Mouse (Mus musculus) heart, embryonic 16.5 days (tissue): ENCODE measurements around the gene Ctsw. TPM values are rescaled to one million over a fixed set of nuclear protein-coding genes. Genes with fewer than 3 reads are reported as not detected.

Experiments
- ATAC-seq: fragments of 200-750 bp; cut with Nextera tagmentation; replicated peaks from 2 replicates; pipeline ENCODE4 v1.8.0; 2017; ENCODE audit warnings: moderate number of reproducible peaks; ENCODE audit not compliant: insufficient read depth, low FRiP score; ENCODE audit errors: extremely low read depth
- H3K27ac ChIP-seq: fragments of 300-500 bp; sonication (generic); 2 replicates; pipeline ENCODE4 v1.5.1; 2014; ENCODE audit warnings: mild to moderate bottlenecking, low read length, control low read depth, moderate library complexity
- H3K27me3 ChIP-seq: fragments of 300-500 bp; sonication (generic); 2 replicates; pipeline ENCODE4 v1.6.1; 2014; ENCODE audit warnings: low read length, mixed read lengths; ENCODE audit not compliant: control insufficient read depth, insufficient read depth
- H3K36me3 ChIP-seq: fragments of 300-500 bp; sonication (generic); 2 replicates; pipeline ENCODE4 v1.6.1; 2014; ENCODE audit not compliant: control insufficient read depth, insufficient read depth
- H3K4me1 ChIP-seq: fragments of 300-500 bp; sonication (generic); 2 replicates; pipeline ENCODE4 v1.6.1; 2014; ENCODE audit warnings: low read length, mixed read lengths; ENCODE audit not compliant: control insufficient read depth, insufficient read depth
- H3K4me2 ChIP-seq: fragments of 300-500 bp; sonication (generic); 2 replicates; pipeline ENCODE4 v1.6.1; 2014; ENCODE audit warnings: low read depth, mild to moderate bottlenecking, control low read depth, low read length
- H3K4me3 ChIP-seq: fragments of 300-500 bp; sonication (generic); 2 replicates; pipeline ENCODE4 v1.5.1; 2014; ENCODE audit warnings: mild to moderate bottlenecking, control low read depth, low read length
- H3K9ac ChIP-seq: fragments of 300-500 bp; sonication (generic); 2 replicates; pipeline ENCODE4 v1.6.1; 2014; ENCODE audit warnings: low read length, control low read depth
- H3K9me3 ChIP-seq: fragments of 300-500 bp; sonication (generic); replicated peaks from 2 replicates; pipeline ENCODE4 v1.6.1; 2016; ENCODE audit warnings: low read length; ENCODE audit not compliant: control insufficient read depth
- WGBS: fragments of 180-500 bp; shearing (Covaris S2); extraction: QIAGEN DNeasy Blood & Tissue Kit; methylation state at CpG from one replicate; pipeline ENCODE4 v1.1.7; 2014; 5-methylcytosine and 5-hydroxymethylcytosine counted together
- polyA plus RNA-seq: library from polyadenylated mRNA; unstranded; fragments of >200 nt; fragmentation: Nextera tagmentation; extraction: Ambion mirVana; gene quantifications from 2 replicates; pipeline ENCODE4 v1.2.1, GENCODE M21; 2015

The Ctsw gene
- polyA plus RNA-seq, 1 experiment from 2014 or later, result 7.4 TPM

DNA sequence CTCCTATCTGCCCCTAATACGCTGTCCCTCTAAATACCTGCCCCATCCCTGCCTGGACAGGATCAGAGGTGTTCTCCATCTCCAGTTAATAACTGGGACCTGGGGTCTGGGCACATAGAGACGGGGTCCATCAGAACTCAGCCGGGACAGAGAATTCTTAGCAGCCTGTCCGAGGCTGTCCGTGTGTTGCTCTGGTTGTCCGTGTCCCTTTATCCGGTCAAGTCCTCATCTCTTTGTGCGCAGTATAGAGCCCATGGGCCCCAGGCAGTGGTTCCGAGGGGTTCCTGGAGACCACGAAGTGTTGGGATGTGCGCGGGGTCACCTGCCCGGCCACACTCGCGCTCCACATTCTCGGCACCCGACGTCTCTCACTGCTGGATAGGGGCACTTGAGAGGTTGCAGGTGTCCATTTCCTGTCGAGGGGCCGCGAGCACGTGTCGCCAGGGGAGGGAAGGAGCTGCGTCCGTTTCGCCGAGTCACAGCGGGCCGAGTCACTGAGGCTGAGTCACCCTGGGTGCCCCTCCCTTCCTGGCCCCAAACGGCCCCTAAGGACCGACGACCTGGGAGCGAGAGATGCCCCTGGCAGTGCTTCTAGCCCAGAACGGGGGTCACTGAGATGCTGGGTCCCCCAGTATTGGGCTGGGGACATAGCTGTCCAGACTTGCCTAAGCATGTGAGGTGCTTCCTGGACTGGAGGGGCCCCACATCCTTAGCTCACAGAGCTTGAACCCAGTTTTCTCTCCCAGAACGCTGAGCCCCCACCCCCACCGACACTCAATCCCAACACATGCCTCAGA is 19.8 kb downstream of the Ctsw start:
- Histone ChIP-seq H3K36me3 (no peaks in the 10 kb centered on the region), H3K4me3 (peak overlapping the region; percentile 53), H3K4me2 (peak overlapping the region; percentile 79), H3K27ac (no peak overlapping the region), H3K9me3 (no peaks in the 10 kb centered on the region), H3K9ac (peak overlapping the region; percentile 58; the same call in 1 of the 2 replicates), H3K4me1 (peaks cover 19% of the 10 kb centered on the region), H3K27me3 (peaks cover 45% of the 10 kb centered on the region)
- ATAC-seq, result no peak
- WGBS, result 5% methylated on average over 36 of the region's 36 CpGs

DNA sequence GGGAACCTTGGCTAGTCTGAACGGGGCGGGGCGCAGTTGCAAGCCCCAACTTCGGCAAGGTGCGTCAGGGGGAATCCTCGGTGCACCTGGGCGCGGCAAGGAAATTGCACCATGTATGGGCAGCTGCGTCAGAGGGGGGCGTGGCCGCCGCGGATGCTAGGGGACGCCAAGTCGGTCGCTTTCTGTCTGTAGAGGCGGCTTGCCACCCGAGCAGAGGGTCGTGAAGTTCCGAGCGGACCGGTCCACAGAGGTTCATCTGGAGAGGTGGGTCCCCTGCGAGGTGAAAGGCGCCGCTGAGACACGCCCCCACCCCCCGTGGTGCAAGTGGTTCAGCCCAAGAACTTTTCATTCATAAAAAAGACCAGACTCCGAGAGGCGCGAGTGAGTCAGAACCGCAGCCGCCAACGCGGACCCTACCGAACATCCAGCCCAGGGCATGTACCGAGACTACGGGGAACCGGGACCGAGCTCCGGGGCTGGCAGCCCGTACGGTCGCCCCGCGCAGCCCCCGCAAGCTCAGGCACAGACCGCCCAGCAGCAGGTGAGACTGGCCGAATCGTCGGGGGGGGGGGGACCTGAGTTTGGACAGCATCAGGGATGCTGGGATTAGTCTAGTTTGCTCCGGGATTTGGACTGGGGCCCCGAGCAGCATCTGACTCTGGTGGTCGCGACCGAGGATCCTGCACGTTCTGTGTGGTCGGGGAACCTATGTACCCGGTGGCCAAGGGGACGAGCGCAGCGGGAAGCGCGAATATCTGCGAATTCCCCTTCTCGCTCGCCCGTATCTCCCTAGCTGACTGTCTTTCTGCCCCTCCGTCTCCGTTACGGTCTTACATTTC is 20.6 kb downstream of the Ctsw start, which contains the start of gene Fosl1:
Gene Fosl1, plus strand, starts transcription at position 33 of the 839 bp plus-strand sequence.
- Histone ChIP-seq H3K4me3 (peak within 1 kb of the TSS; percentile 53), H3K27ac (no peak within 1 kb of the TSS), H3K9me3 (no peaks in the 10 kb centered on the region), H3K4me2 (peak within 1 kb of the TSS; percentile 79), H3K36me3 (no peaks in the 10 kb centered on the region), H3K27me3 (peaks cover 45% of the 10 kb centered on the region), H3K9ac (peak within 1 kb of the TSS; percentile 58), H3K4me1 (peaks cover 19% of the 10 kb centered on the region)
- under 1% methylated on average over 70 of the region's 70 CpGs for WGBS
- peak; percentile 42; the same call in 1 of the 2 replicates for ATAC-seq

DNA sequence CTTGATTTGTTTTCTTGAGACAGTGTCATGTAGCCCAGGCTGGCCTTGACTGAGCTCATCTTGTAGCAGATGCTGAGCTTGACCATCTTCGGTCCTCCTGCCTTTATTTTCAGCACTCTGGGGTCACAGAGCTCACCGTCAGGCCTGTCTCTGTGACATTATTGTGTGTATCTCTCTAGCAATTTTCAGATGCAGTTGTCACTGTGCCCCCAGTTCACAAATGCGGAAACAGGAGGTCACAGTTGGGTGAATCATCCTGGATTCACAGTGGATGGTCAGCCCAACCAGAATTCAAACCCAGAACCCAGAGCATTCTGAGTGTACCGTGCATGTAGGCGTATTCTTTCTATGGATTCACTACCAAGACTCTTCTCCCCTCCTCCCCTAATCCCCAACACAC is 22.6 kb downstream of the Ctsw start:
- H3K27me3 ChIP-seq, result peaks cover 45% of the 10 kb centered on the region

DNA sequence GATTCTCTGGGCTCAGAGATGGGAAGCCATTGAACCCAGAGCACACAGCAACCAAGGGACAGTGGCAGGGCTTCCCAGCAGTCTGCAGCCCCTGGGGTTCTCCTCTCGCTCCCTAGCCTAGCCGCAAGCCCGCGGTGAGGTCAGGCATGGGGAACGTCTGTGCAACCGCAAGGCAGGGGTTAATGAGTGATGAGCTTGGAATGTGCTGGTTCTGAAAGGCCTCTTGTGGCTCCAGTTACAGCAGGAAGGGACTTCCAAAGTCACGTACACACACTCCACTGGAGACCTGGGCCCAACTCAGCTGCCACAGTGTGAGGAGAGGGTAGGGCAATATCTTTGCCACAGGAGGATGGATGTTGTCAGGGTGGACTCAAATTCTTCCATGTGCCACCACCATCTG is 23.4 kb downstream of the Ctsw start:
- Histone ChIP-seq H3K9ac (no peak overlapping the region), H3K9me3 (peaks cover 6% of the 10 kb centered on the region), H3K27ac (no peak overlapping the region), H3K4me2 (no peak overlapping the region), H3K27me3 (peaks cover 38% of the 10 kb centered on the region), H3K36me3 (no peaks in the 10 kb centered on the region), H3K4me1 (peaks cover 19% of the 10 kb centered on the region), H3K4me3 (no peak overlapping the region)
- no peak; the same call in 1 of the 2 replicates for ATAC-seq
- whole genome bisulfite sequencing, result 34% methylated on average over 7 of the region's 7 CpGs

More for the DNA sequence above, 22.6 kb downstream of the Ctsw start:
- no peaks in the 10 kb centered on the region for H3K36me3 ChIP-seq
- no peak overlapping the region for H3K4me3 ChIP-seq
- no peak overlapping the region for H3K9ac ChIP-seq
- WGBS, result 85% methylated on average over 5 of the region's 5 CpGs
- peaks cover 19% of the 10 kb centered on the region for H3K4me1 ChIP-seq
- no peak for ATAC-seq
- H3K4me2 ChIP-seq, result no peak overlapping the region
- H3K9me3 ChIP-seq, result no peaks in the 10 kb centered on the region
- H3K27ac ChIP-seq, result no peak overlapping the region

DNA sequence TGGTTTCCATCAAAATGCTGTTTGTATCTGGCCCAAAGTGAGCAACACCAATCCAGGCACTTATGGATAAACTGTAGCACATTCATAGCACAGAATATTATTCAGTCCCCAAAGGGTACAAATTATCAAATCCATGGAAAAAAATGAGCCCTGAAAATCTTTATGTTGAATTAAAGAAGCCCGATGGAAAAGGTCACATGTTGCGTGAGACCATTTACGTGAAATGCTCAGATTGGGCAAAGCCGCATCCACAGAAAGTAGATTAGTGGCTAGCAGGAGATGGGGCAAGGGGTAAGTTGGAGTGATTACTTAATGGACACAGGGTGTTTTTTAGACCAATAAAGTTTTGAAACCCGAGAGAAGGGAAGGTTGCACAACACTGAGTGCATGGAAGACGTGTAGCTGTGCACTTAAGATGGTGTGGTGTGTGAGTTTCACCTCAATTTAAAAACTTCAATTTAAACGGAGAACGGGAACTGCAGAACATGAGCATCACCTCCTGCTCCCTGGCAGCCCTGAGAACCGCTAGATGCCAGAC is 23.9 kb downstream of the Ctsw start:
- no peak overlapping the region for H3K4me2 ChIP-seq
- no peak overlapping the region for H3K9ac ChIP-seq
- no peak overlapping the region for H3K4me3 ChIP-seq
- H3K27me3 ChIP-seq, result peaks cover 35% of the 10 kb centered on the region
- H3K36me3 ChIP-seq, result no peaks in the 10 kb centered on the region
- 59% methylated on average over 9 of the region's 9 CpGs for WGBS
- H3K27ac ChIP-seq, result no peak overlapping the region
- peaks cover 6% of the 10 kb centered on the region for H3K9me3 ChIP-seq
- ATAC-seq, result no peak
- peaks cover 19% of the 10 kb centered on the region for H3K4me1 ChIP-seq

DNA sequence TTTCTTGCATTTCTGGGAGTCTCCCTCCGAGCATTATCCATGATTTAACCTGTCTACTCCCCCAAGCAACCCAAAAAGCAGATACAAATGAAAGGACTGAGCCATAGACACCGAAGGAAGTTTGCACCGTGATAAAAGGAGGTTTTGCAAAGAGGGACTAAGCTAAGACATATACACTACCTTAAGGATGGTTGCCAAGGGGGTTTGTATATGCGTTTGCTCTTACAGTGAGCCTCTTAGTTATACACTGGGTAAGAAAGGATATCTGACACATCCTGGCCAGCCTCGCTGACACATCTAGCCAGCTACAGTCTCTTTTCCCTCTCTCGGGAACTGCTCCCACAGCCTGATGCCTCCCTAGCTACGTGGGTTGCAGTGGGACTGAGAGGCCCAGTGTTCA is 34.4 kb downstream of the Ctsw start:
- H3K4me3 ChIP-seq, result peak overlapping the region; percentile 48
- 48% methylated on average over 7 of the region's 7 CpGs for WGBS
- H3K27me3 ChIP-seq, result no peaks in the 10 kb centered on the region
- no peaks in the 10 kb centered on the region for H3K36me3 ChIP-seq
- peak overlapping the region; percentile 75 for H3K4me2 ChIP-seq
- ATAC-seq, result no peak
- H3K9ac ChIP-seq, result peak overlapping the region; percentile 67
- H3K27ac ChIP-seq, result peak overlapping the region; percentile 50
- no peaks in the 10 kb centered on the region for H3K9me3 ChIP-seq
- H3K4me1 ChIP-seq, result peaks cover 17% of the 10 kb centered on the region

DNA sequence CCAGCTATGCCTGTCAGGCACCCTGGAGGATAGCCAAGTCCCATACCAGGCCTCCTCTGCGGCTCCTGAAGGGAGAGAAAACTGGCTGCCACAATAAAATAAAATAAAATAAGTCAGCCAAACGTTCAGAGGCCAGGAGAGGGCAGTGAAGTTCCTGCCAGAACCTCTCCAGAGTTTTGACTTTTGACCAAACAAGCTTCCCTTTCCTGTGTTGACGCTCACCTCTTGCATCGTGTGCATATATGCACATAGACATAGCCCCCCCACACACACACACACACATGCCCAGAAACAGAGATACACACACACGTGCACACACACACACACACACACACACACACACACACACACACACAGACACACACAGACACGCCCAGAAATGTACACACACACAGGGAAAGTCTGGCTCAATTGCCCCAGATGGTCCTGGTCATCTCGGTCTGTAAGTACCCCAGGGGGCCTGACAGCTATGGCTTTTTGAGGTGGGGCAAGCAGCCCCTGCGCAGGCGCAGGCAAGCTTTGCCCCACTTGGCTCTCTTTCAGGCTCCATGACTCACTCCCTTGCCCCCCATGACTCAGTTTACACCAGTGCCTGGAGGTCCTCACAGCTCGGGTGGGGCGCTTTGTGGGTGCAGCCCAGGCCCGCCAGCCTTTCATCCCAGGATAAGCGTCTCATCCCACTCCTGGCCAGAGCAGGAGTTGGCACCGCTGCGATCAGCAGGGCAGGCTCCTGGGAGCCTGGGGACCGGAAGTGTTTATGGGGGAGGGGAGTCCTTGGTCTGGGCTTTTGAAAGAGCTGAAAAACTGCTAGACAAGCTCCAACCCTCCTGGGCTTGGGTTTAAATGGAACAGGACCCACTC is 35.1 kb downstream of the Ctsw start:
- Histone ChIP-seq H3K4me1 (peaks cover 17% of the 10 kb centered on the region), H3K27me3 (no peaks in the 10 kb centered on the region), H3K9ac (peak overlapping the region; percentile 67), H3K4me2 (peak overlapping the region; percentile 75), H3K9me3 (no peaks in the 10 kb centered on the region), H3K27ac (peak overlapping the region; percentile 66), H3K36me3 (no peaks in the 10 kb centered on the region), H3K4me3 (peak overlapping the region; percentile 48)
- 7% methylated on average over 16 of the region's 16 CpGs for WGBS
- peak; percentile 66 for ATAC-seq

DNA sequence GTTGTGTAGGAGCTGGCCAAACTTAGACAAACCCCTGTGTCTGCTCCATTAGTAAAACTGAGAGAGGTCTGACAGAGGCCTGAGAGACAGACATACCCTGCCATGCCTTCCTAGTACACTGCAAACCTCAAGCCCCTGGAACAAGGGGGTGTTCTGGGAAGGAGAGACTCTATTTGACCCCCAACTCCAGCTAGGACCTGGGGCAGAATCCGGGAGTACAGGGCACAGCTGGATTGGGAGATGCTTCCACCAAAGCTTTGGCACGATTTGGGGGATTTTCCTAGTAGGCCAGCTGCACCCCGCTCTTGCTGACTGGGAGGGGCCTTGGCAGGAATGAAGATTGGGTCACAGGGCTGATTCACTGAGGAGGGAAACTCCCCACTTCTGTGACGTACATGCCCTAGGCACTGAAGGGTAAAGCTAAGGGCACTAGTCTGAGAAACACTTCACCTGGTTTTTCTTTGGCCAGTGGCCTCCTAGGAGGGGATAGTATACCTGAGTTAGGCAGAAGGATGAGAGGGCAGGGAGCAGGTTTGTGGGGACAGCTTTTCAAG is 36.3 kb downstream of the Ctsw start:
- no peak overlapping the region for H3K4me2 ChIP-seq
- H3K9ac ChIP-seq, result no peak overlapping the region
- H3K4me3 ChIP-seq, result no peak overlapping the region
- peaks cover 3% of the 10 kb centered on the region; the same call in 1 of the 2 replicates for H3K36me3 ChIP-seq
- H3K27me3 ChIP-seq, result no peaks in the 10 kb centered on the region
- H3K9me3 ChIP-seq, result no peaks in the 10 kb centered on the region
- peaks cover 17% of the 10 kb centered on the region for H3K4me1 ChIP-seq
- no peak overlapping the region for H3K27ac ChIP-seq
- ATAC-seq, result no peak
- WGBS, result 80% methylated on average over 4 of the region's 4 CpGs
